Mouse (Mus musculus): ENCODE measurements around the gene Il16.

Il16 gene

DNA sequence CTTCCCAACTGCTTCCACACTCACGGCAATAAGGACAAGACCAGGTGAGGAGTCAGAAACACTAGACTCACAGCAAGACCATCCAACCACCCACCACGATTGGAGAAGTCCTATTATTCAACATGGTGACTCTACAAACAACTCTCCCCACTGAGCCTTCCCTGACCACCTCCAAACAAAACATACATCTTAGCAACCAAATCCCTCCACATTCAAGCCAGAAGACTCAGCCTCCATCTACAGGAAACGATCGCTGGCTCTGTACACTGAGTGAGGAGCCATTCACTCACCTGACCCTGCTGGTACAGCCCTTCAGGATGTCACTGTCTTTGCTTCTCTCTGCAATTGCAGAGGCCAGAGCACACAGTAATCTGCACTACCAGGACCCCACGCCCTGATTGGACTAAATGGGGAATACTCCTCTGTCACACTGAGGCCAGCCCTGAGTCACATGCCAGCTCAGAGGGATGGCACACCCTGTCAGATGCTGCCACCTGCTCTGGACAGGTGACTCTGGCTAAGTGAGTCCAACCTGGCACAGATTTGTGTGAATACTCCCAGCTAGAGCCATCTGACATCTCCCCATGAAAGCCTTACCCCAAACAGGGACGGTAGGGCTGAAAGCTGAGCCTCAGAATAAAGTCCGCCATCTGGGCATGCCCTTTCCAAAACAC lies 10.3 kb downstream of the Il16 start:
- DNase-seq (ENCODE audit: low spot score in 2 of 2) = no peak

- no peak for DNase-seq (ENCODE audit: low spot score in 2 of 2)
Observed at GRCm38 (mm10) chr7:83734671-83735082, 10.8 kb downstream of the Il16 start.

DNA sequence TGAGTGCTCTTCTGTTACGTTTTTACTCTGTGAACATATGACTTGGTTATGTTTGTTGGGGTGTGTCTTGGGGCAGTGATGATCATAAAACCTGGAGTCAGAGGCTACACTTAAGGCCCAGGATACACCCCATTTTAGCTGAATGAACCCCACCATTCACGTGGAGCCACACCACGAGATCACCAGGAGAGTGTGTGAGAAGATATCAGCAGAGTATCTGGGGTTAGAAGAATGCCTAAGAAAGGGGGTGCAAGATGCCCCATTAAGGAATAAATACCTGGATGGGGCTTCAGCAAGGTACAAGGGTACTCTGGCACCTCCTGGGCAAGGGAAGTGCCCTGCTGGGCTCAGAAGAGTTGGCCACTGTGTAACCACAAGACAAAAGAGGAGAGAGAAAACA lies 11.3 kb downstream of the Il16 start:
- DNase-seq (ENCODE audit: low spot score in 2 of 2) = no peak

GRCm38 (mm10) chr7:83732781-83733180 lies 12.7 kb downstream of the Il16 start:
- no peak for DNase-seq (ENCODE audit: low spot score in 2 of 2)

DNA sequence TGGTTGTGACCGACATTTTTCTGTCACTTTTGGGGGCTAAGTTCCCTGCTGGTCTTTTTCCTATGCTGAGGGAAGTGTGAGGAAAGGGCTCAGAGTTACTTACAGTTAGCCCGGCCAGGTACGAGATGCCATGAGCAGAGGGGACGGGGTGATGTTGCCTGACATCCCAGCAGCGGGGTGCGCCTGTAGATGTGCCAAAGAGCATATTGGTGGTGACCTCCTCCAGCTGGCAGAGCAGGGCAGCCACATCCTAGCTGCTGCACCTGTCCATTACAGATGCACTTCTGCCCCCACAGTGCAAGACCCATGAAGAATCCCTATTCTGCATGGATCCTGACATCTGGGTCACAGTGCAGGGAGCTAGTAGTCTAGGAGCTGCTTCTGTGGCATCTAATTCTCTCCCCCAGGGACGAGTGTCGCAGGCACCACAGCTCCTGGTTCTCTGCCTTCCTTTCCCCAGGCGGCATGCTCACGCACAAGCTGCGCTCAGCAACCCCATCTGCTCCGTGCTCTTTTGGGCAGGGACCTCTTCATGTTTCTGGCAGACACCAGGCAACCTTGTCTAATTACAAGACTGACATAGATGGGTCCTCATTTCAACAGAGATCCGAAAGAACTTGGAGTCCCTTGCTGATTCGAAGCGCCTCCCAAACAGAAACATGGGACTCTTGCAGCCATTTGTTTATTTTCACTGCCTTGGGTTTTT lies 13.4 kb downstream of the Il16 start:
- DNase-seq (ENCODE audit: low spot score in 2 of 2) = peak in 1 of 2 experiments; percentile 28

- no peak for DNase-seq (ENCODE audit: low spot score in 2 of 2)
Observed at GRCm38 (mm10) chr7:83731297-83731696, 14.2 kb downstream of the Il16 start.

GRCm38 (mm10) chr7:83726936-83727632 lies 18.4 kb downstream of the Il16 start:
- DNase-seq (ENCODE audit: low spot score in 2 of 2) = no peak

DNA sequence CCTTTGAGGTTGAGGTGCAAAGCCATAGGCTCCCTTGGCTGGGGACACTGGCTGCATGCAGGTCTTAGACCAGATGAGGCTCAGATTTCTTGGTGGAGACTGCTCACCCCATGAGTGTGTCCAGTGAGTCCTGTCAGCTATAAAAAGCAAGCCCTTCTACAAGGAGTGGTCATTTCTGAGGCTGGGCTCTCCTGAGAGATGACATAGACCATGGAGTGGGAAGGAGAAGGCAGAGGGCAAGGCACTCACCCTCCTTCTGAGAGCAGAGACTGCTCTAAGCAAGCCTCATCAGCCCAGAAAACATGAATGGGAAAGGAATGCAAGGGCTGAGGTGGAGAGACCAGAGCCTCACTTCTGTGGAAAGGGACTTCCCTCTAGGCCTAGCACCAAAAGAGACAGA lies 19.7 kb downstream of the Il16 start:
- no peak for DNase-seq (ENCODE audit: low spot score in 2 of 2)

DNA sequence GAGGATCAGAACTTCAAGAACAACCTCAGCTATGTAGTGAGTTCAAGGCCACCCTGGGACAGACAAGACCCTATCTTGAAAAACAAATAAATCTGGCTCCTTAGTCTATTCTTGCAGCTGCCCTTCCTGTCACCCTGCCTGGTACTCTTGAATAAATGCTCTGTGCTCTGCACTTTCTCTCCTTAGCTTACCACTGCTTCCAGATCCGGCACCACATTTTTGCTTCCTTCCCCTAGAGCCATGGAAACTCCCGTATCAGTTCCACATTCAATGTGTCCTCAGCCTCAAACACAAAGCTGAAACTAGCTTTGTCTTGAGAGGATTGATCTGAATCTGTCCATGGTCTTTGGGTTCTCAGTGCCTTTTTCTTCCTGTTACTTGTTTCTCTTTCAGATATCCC lies 21.0 kb downstream of the Il16 start:
- no peak for DNase-seq (ENCODE audit: low spot score in 2 of 2)

GRCm38 (mm10) chr7:83723954-83724353 lies 21.6 kb downstream of the Il16 start:
- no peak for DNase-seq (ENCODE audit: low spot score in 2 of 2)

GRCm38 (mm10) chr7:83723221-83723620 lies 22.3 kb downstream of the Il16 start:
- DNase-seq (ENCODE audit: low spot score in 2 of 2) = no peak

- DNase-seq (ENCODE audit: low spot score in 2 of 2) = no peak
Observed at GRCm38 (mm10) chr7:83722485-83722884, 23.0 kb downstream of the Il16 start.

GRCm38 (mm10) chr7:83720231-83720630 lies 25.3 kb downstream of the Il16 start:
- DNase-seq (ENCODE audit: low spot score in 2 of 2) = no peak

DNA sequence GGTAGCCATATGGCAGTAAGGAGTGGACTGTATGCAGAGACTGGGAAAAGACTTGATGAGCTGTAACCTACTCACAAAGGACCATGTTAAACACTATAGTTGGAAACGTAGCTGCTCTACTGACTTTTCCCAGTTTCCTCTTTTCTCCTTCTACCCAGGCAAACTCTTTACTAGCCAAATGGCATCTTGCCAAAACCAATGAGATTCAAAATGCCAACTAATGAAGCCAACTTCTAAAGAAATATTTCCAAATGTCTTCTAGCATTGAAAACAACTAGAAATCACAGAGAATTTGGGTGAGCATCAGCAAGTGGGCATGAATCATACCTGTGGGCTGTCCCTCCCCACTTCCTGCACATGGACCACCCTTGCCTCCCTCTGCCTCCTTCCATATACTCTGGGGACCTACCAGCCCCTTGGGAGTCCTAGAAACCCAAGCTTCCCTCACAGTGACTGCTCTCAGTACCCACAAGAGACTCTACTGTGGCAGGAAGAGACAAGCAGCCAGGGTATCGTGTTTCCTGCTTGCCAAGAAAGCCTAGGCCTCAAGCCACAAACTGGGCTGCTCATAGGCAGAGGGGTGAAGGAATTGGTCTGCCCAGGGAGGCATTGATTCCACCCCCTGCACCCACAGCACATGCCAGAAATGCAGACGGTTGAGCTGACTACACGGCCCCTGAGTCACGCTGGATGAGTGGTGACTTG lies 28.4 kb downstream of the Il16 start:
- no peak for DNase-seq (ENCODE audit: low spot score in 2 of 2)

GRCm38 (mm10) chr7:83713639-83714038 lies 31.9 kb downstream of the Il16 start:
- DNase-seq (ENCODE audit: low spot score in 2 of 2) = no peak

GRCm38 (mm10) chr7:83711676-83712259 lies 33.8 kb downstream of the Il16 start:
- DNase-seq (ENCODE audit: low spot score in 2 of 2) = peak in 1 of 2 experiments; percentile 26

- no peak for DNase-seq (ENCODE audit: low spot score in 2 of 2)
Observed at GRCm38 (mm10) chr7:83703046-83703775, 42.3 kb downstream of the Il16 start.

DNA sequence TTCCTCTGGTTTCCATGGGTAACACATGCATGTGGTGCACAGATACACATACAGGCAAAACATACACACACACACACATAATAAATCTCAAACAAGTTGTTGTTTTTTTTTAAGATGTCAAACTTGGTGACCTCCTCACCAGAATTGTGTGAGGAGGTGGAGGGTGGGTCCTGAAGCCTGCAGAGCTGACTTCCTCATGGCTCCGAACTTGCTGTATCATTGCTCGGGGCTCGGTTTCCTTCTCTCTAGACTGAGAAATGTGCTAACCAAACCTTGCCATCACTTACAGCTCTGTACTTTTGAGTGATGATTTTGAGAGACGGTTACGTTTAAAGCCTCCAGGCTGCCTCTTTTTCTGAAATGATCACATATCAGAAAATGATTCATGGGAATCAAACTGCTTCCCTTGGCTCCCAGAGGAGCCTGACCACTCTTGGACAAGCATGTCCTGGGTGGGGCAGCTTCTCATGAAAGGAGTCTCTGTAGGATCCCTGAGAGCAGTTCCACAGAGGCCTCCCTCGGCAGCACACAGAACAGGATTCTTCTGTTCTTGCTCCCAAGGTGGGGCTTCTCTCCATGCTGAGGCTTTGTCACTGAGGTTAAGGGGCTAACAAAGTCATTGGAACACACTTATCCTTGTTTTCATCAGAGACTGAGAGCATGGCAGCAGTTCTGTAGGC lies 46.3 kb downstream of the Il16 start:
- DNase-seq (ENCODE audit: low spot score in 2 of 2) = no peak

DNA sequence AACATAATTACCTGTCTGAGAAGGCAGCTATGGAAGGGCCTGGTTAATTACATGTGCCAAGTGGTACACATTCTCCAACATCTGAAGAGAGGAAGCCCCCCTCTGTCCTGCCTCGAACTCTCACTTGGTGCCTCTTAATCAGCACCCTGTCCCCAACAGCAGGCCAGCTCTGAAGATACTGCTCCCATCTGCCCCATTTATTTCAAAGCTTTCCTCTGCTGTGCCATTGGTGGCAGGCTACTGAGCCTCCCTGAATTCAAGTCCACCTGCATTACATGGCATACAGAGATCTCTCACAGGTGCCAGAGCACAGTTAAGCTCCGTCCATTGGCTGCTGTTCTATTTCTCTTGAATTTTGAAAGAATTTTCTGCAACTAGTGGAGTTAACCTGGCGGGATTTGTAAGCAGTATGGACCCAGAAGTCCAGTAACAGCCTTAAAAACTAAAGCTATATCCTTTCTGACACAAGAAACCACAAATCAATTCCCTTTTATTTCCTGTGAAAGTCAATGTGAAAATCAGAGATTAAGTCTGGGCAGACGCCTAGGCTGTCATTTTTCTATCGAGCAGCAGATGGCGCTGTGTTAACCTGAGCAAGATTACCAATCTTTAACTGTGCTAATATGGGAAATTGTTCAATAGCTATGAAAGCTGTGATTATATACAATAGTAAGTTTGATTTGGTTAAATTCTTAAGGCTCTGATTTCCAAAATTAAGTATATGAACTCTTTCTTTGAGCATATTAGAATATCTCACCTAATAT lies 49.9 kb downstream of the Il16 start:
- peak in 1 of 2 experiments; percentile 26 for DNase-seq (ENCODE audit: low spot score in 2 of 2)
